Mouse (Mus musculus) cerebellum, adult 2 months (tissue): Measurements from ENCODE around the gene Tns1. TPM values are rescaled to one million over a fixed set of nuclear protein-coding genes. Genes with fewer than 3 reads are reported as not detected.

Experiments
- DNase-seq, 2 experiments: peaks; one replicate each; pipeline ENCODE4 v3.0.0; 2021
- H3K27ac ChIP-seq: fragments of 200-500 bp; 2 replicates; pipeline ENCODE4 v1.5.1; 2012; ENCODE audit warnings: low read length, control low read depth, inconsistent platforms; ENCODE audit not compliant: insufficient read depth
- H3K27me3 ChIP-seq: fragments of 200-500 bp; 2 replicates; pipeline ENCODE4 v1.6.1; 2012; ENCODE audit warnings: inconsistent platforms, mild to moderate bottlenecking, low read length, moderate library complexity; ENCODE audit not compliant: control insufficient read depth, insufficient read depth
- H3K4me1 ChIP-seq: fragments of 200-500 bp; 2 replicates; pipeline ENCODE4 v1.6.1; 2011; ENCODE audit warnings: low read length; ENCODE audit not compliant: control insufficient read depth, insufficient read depth
- H3K4me3 ChIP-seq: fragments of 200-500 bp; replicated peaks from 2 replicates; pipeline ENCODE3; 2011; ENCODE audit warnings: mild to moderate bottlenecking, low read depth, low read length, control low read depth; ENCODE audit not compliant: insufficient read depth
- CTCF ChIP-seq: fragments of 200-500 bp; IDR thresholded peaks from 2 replicates; pipeline ENCODE4 v1.5.1; 2011; ENCODE audit warnings: low read depth, mild to moderate bottlenecking, control low read depth, low read length, moderate library complexity, borderline replicate concordance; ENCODE audit not compliant: insufficient read depth
- POLR2A ChIP-seq: fragments of 200-500 bp; IDR thresholded peaks from 2 replicates; pipeline ENCODE4 v1.6.1; 2011; ENCODE audit warnings: low read length, control low read depth, borderline replicate concordance; ENCODE audit not compliant: insufficient read depth
- WGBS: fragments of 180-500 bp; shearing (Covaris S2); methylation state at CpG from one replicate; pipeline ENCODE4 v1.1.7; 2018; 5-methylcytosine and 5-hydroxymethylcytosine counted together
- polyA plus RNA-seq: library from polyadenylated mRNA; depleted of rRNA; stranded (reverse); fragments of >200 nt; gene quantifications from 2 replicates; pipeline ENCODE4 v1.2.3, GENCODE M21; 2012

Tns1 gene
- polyA plus RNA-seq, 1 experiment = 25.1 TPM

GRCm38 (mm10) chr1:73911981-73912380, 212.3 kb downstream of the Tns1 start:
- TF ChIP-seq CTCF (no peak), POLR2A (no peak)
- Histone ChIP-seq H3K4me1 (peaks cover 18% of the 10 kb centered on the region), H3K27me3 (no peaks in the 10 kb centered on the region), H3K4me3 (no peak overlapping the region), H3K27ac (no peak overlapping the region)
- WGBS = 85% methylated on average over 8 of the region's 8 CpGs
- no peak for DNase-seq

GRCm38 (mm10) chr1:73910701-73911100, 213.5 kb downstream of the Tns1 start:
- WGBS = 85% methylated on average over 8 of the region's 8 CpGs
- Histone ChIP-seq H3K27ac (no peak overlapping the region), H3K4me3 (no peak overlapping the region), H3K4me1 (peaks cover 18% of the 10 kb centered on the region), H3K27me3 (no peaks in the 10 kb centered on the region)
- no peak for TF ChIP-seq CTCF
- no peak for DNase-seq

- H3K4me3 ChIP-seq = no peak overlapping the region
- TF ChIP-seq CTCF (no peak), POLR2A (no peak)
- peaks cover 18% of the 10 kb centered on the region for H3K4me1 ChIP-seq
- no peak overlapping the region for H3K27ac ChIP-seq
- 82% methylated on average over 8 of the region's 8 CpGs for whole genome bisulfite sequencing
- no peaks in the 10 kb centered on the region for H3K27me3 ChIP-seq
- DNase-seq = no peak
These were observed 214.1 kb downstream of the Tns1 start for GRCm38 (mm10) chr1:73910111-73910510.

GRCm38 (mm10) chr1:73909191-73909983, 214.9 kb downstream of the Tns1 start:
- DNase-seq = peak in 1 of 2 experiments; percentile 1
- H3K4me1 ChIP-seq = peaks cover 15% of the 10 kb centered on the region
- H3K27me3 ChIP-seq = no peaks in the 10 kb centered on the region
- WGBS = 72% methylated on average over 2 of the region's 2 CpGs
- no peak overlapping the region for H3K27ac ChIP-seq
- H3K4me3 ChIP-seq = no peak overlapping the region
- TF ChIP-seq POLR2A (no peak), CTCF (no peak)

GRCm38 (mm10) chr1:73908081-73908960, 215.9 kb downstream of the Tns1 start:
- H3K4me3 ChIP-seq = no peak overlapping the region
- WGBS = 67% methylated on average over 13 of the region's 13 CpGs
- H3K27ac ChIP-seq = no peak overlapping the region
- DNase-seq = peak in 1 of 2 experiments; percentile 4
- H3K4me1 ChIP-seq = peaks cover 12% of the 10 kb centered on the region
- TF ChIP-seq CTCF (no peak), POLR2A (no peak)
- no peaks in the 10 kb centered on the region for H3K27me3 ChIP-seq

GRCm38 (mm10) chr1:73907166-73907565, 217.1 kb downstream of the Tns1 start:
- WGBS = 92% methylated on average over 28 of the region's 28 CpGs
- TF ChIP-seq POLR2A = no peak
- Histone ChIP-seq H3K4me3 (no peak overlapping the region), H3K27ac (no peak overlapping the region), H3K4me1 (peaks cover 4% of the 10 kb centered on the region; the same call in 1 of the 2 replicates), H3K27me3 (no peaks in the 10 kb centered on the region)
- DNase-seq = peak in 1 of 2 experiments; percentile 3

GRCm38 (mm10) chr1:73906376-73906775, 217.9 kb downstream of the Tns1 start:
- H3K4me3 ChIP-seq = no peak overlapping the region
- 45% methylated on average over 6 of the region's 6 CpGs for WGBS
- no peak overlapping the region for H3K27ac ChIP-seq
- H3K4me1 ChIP-seq = no peaks in the 10 kb centered on the region
- no peaks in the 10 kb centered on the region for H3K27me3 ChIP-seq
- no peak for TF ChIP-seq POLR2A
- no peak for TF ChIP-seq CTCF
- peak in 1 of 2 experiments; percentile 2 for DNase-seq
